Comparison of ENCODE assay signal across 15 mouse cellular contexts in genomic region chr10:62066213-62066612, GRCm38 (mm10).
DNase-seq lines count a peak whose midpoint lies in the region; ATAC-seq lines count a peak whose summit lies in the region.
"Had no signal": no experiment of that assay in that cellular context is flagged by ENCODE, and none has a peak within 500 bp of the region (broad histone marks: within the 10 kb centered on the region; RNA-seq: fewer than 3 reads in every experiment).

No protein-coding gene starts in this region.

- no peak overlapping the region for H3K9ac ChIP-seq in liver, embryonic 11.5 days (ENCODE audit: low read depth, low read length)
- no peak overlapping the region for H3K9ac ChIP-seq in midbrain, embryonic 16.5 days (ENCODE audit: low read depth, low read length)
- H3K9ac ChIP-seq: forebrain, postnatal 0 days; midbrain, embryonic 12.5 days had no signal

- H3K4me2 ChIP-seq in liver, embryonic 11.5 days = no peak overlapping the region
- no peak overlapping the region for H3K4me2 ChIP-seq in midbrain, embryonic 16.5 days (ENCODE audit: low read length)
- H3K4me2 ChIP-seq: midbrain, embryonic 12.5 days had no signal

- DNase-seq in adrenal gland, adult (ENCODE audit: inconsistent age in 2 of 2, low spot score in 1 of 2) = peak; percentile 13 to 33
- no peak for DNase-seq in adrenal gland, postnatal 4 days (ENCODE audit: low spot score in 2 of 2)
- peak; percentile 34 for DNase-seq in liver
- DNase-seq in liver, embryonic 11.5 days (ENCODE audit: low spot score) = no peak
- peak; percentile 22 for DNase-seq in c-Kit-positive CD71-positive TER-119-positive erythroid progenitor cells, embryonic 14.5 days (ENCODE audit: low spot score)
- DNase-seq in lung, postnatal 36 days = peak; percentile 21
- no peak for DNase-seq in testis, postnatal 10 days (ENCODE audit: low spot score)
- DNase-seq: cerebellum, adult 11-12 months; forebrain, postnatal 0 days; gastrocnemius, postnatal 36 days; spleen, adult 18-20 months had no signal

- no peak overlapping the region for H3K27ac ChIP-seq in liver, embryonic 11.5 days (ENCODE audit: low read depth, low read length)
- H3K27ac ChIP-seq in midbrain, embryonic 16.5 days (ENCODE audit: low read length) = no peak overlapping the region
- H3K27ac ChIP-seq: midbrain, embryonic 12.5 days had no signal

- no peak for ATAC-seq in liver, embryonic 11.5 days (replicated peaks; ENCODE audit: low FRiP score)
- no peak for ATAC-seq in midbrain, embryonic 16.5 days
- ATAC-seq: activated CD4-positive, CD25-positive, alpha-beta regulatory T cell, adult 4 months; forebrain, postnatal 0 days; hindbrain, embryonic 16.5 days had no signal

- H3K36me3 ChIP-seq in liver, embryonic 11.5 days (ENCODE audit: control insufficient read depth, insufficient read depth, low read length) = no peaks in the 10 kb centered on the region
- no peaks in the 10 kb centered on the region for H3K36me3 ChIP-seq in midbrain, embryonic 16.5 days (ENCODE audit: control insufficient read depth, insufficient read depth, low read length)
- H3K36me3 ChIP-seq: midbrain, embryonic 12.5 days had no signal

- H3K9me3 ChIP-seq in liver, embryonic 11.5 days (ENCODE audit: control insufficient read depth, low read length) = no peaks in the 10 kb centered on the region
- no peaks in the 10 kb centered on the region for H3K9me3 ChIP-seq in midbrain, embryonic 16.5 days (replicated peaks; ENCODE audit: control insufficient read depth, low read length, poor library complexity, severe bottlenecking)
- H3K9me3 ChIP-seq: midbrain, embryonic 12.5 days had no signal

- no peak overlapping the region for H3K4me3 ChIP-seq in liver, embryonic 11.5 days (ENCODE audit: low read depth, low read length)
- no peak overlapping the region for H3K4me3 ChIP-seq in midbrain, embryonic 16.5 days (ENCODE audit: low read depth, low read length)
- H3K4me3 ChIP-seq: midbrain, embryonic 12.5 days had no signal

- peaks cover 3% of the 10 kb centered on the region; the same call in 1 of the 2 replicates for H3K4me1 ChIP-seq in liver, embryonic 11.5 days (replicated peaks; ENCODE audit: control insufficient read depth, insufficient read depth, low read length)
- H3K4me1 ChIP-seq in midbrain, embryonic 16.5 days (ENCODE audit: control insufficient read depth, insufficient read depth, low read length) = no peaks in the 10 kb centered on the region
- H3K4me1 ChIP-seq: midbrain, embryonic 12.5 days had no signal

- 24% methylated on average over 7 of the region's 7 CpGs for WGBS in liver, embryonic 11.5 days
- 74% methylated on average over 7 of the region's 7 CpGs for WGBS in midbrain, embryonic 16.5 days

- H3K27me3 ChIP-seq in liver, embryonic 11.5 days (replicated peaks; ENCODE audit: control insufficient read depth, insufficient read depth, low read length) = no peaks in the 10 kb centered on the region
- H3K27me3 ChIP-seq in midbrain, embryonic 16.5 days (ENCODE audit: control insufficient read depth, insufficient read depth, low read depth, low read length) = no peaks in the 10 kb centered on the region
- H3K27me3 ChIP-seq: midbrain, embryonic 12.5 days had no signal

Comparison
In these comparisons a context has a peak if more than half of its experiments do, and no peak if none do; other contexts are left out.
1. DNase-seq: peak in adrenal gland, adult (2 of 2), liver (single experiment), c-Kit-positive CD71-positive TER-119-positive erythroid progenitor cells, embryonic 14.5 days (single experiment) and lung, postnatal 36 days (single experiment); none in adrenal gland, postnatal 4 days (0 of 2), liver, embryonic 11.5 days (single experiment) and testis, postnatal 10 days (single experiment).